Mouse (Mus musculus): ENCODE data around the gene Tdrd9. TPM values are rescaled to one million over a fixed set of nuclear protein-coding genes. Genes with fewer than 3 reads are reported as not detected.
A peak's percentile ranks its signal among the peaks of the same experiment; 100 is the strongest.
"Not testable (repeated sequence)": the region's sequence is repeated elsewhere in the genome, so short reads cannot be mapped to it uniquely, and the experiment has no call there.

Gene Tdrd9
- total and polyA plus RNA-seq, 3 experiments: 28.9 to 46.5 TPM; not detected in 1

DNA sequence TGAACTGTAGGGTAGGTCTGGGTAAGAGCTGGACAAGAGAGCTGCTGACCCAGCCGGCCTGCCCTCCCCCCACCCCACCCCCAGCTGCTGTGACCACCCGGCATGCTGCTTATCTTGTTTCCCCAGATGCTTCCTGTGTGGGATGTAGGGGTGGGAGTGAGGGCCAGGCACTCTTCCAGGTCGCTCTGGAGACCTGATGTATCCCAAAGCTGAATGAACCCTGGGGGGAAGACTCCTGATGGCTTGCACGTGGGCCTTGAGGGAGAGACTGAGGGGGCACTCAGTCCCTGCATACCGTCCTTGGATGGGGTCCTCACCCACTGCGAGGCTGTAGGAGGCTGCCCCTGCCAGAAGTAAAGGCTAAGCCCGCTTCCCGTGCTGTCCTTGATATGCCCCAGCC is 26.2 kb upstream of the Tdrd9 start (continued):
- TF ChIP-seq CTCF (IDR thresholded peaks at IDR 0.05 in 2 of 3, conservative IDR thresholded peaks at IDR 0.05 in 1 of 3; ENCODE audit: control insufficient read depth in 1 of 3, insufficient read depth in 1 of 3, low read depth in 2 of 3, low read length in 3 of 3, poor library complexity in 1 of 3, severe bottlenecking in 1 of 3) (no peak), POLR2A (IDR thresholded peaks at IDR 0.05; ENCODE audit: control insufficient read depth in 1 of 2, insufficient read depth in 1 of 2, low read depth in 1 of 2, low read length in 2 of 2, poor library complexity in 1 of 2) (no peak; a peak in 1 of 4 replicates), ZMIZ1 (IDR thresholded peaks at IDR 0.05; ENCODE audit: low read depth, low read length) (no peak)

DNA sequence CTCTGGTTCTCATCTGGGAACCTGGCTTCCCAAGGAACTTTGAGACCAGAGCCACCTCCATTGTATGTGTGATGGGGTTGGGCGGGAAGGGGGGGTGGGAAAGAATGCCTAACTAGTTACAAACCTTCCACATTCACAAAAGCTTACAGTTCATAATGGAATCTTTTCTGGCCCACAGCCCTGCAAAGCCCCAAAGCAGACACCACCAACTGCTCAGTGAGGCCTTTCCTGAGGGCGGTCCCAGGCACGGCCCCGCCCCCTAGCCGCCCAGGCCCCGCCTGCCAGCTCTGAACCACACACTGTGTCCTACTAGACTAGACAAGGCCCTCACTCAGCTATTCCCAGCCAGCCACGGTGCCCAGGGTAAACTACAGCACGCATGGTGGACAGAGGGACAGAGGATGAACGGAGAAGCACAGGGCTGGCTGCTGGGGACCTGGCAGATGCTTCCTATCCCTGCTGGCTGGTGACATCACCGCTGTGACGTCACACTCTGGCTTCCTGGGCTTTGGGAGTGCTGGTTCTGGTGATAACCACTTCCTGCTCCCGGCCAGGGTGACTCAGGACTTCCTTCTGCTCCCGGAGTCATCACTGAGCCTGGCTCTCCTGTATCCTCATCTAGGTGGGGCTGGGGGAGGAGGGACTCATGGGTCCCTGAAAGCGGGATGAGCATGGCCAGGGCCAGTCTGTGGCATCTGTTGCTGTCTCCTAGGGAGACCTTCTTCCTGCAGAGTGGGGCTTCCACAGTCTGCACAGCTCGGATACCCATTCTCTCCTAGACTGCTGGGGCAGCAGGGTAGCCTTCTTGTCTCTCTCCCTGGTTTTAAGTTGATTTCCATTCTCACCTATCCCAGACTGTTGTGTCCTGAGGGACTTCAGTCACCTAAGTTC is 25.3 kb upstream of the Tdrd9 start:
- Histone ChIP-seq H3K4me3 (ENCODE audit: control insufficient read depth in 1 of 2, insufficient read depth in 1 of 2, low read depth in 2 of 2, low read length in 2 of 2) (peak overlapping the region; percentile 52 to 80), H3K36me3 (ENCODE audit: control insufficient read depth in 1 of 2, insufficient read depth in 2 of 2, low read length in 2 of 2) (peaks cover 0 to 13% of the 10 kb centered on the region in 2 experiments; a peak in 2 of 4 replicates), H3K4me1 (ENCODE audit: control insufficient read depth in 1 of 2, insufficient read depth in 2 of 2, low read length in 2 of 2) (peaks cover 10 to 22% of the 10 kb centered on the region in 2 experiments), H3K27ac (ENCODE audit: control insufficient read depth, low read depth, low read length) (peak overlapping the region; percentile 98), H3K9ac (ENCODE audit: control insufficient read depth, low read depth, low read length, poor library complexity, severe bottlenecking) (peak overlapping the region; percentile 71)
- not testable (repeated sequence) for H3K79me2 ChIP-seq (ENCODE audit: control insufficient read depth, insufficient read depth, low read length, poor library complexity); H3K27me3 ChIP-seq (ENCODE audit: control insufficient read depth in 1 of 2, insufficient read depth in 2 of 2, low read length in 2 of 2); H3K9me3 ChIP-seq (replicated peaks; ENCODE audit: insufficient read depth, low read length)
- TF ChIP-seq NELFE (IDR thresholded peaks at IDR 0.05; ENCODE audit: low read depth, low read length) (peak; percentile 18), TBP (IDR thresholded peaks at IDR 0.05; ENCODE audit: low read depth, low read length) (0 out of 2 replicates have a peak, but pooled peaks have one; percentile 3)
- peak; percentile 64 for DNase-seq (ENCODE audit: low read depth, low spot score)

DNA sequence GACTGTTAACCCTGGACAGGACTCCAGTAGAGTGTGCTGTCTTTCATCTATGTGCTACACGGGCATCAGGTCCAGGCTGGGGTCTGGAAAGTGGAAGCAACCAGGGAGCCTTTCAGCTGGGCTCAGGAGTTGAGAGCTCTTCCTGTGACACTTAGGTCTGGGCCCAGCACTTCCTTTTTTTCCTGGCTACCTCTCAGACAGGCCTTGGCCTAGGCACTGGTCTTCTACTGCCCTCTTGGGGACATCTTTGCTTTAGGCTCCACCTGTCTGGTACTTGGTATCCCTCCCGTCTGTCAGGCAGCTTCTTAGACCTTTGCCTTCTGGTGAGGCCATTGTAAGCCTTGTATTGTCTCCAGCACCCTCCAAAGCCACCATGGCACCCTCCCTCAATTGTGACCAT is 24.6 kb upstream of the Tdrd9 start:
- peaks cover 10 to 22% of the 10 kb centered on the region in 2 experiments for H3K4me1 ChIP-seq (ENCODE audit: control insufficient read depth in 1 of 2, insufficient read depth in 2 of 2, low read length in 2 of 2)
- peak overlapping the region in 1 of 2 experiments; percentile 13; a peak in 1 of 4 replicates for H3K4me3 ChIP-seq (ENCODE audit: control insufficient read depth in 1 of 2, insufficient read depth in 1 of 2, low read depth in 2 of 2, low read length in 2 of 2)

More for the DNA sequence above, 24.6 kb upstream of the Tdrd9 start:
- DNase-seq (ENCODE audit: low read depth, low spot score): peak; percentile 88
- H3K79me2 ChIP-seq (ENCODE audit: control insufficient read depth, insufficient read depth, low read length, poor library complexity): no peaks in the 10 kb centered on the region
- H3K9me3 ChIP-seq (replicated peaks; ENCODE audit: insufficient read depth, low read length): no peaks in the 10 kb centered on the region
- peak overlapping the region; percentile 85 for H3K27ac ChIP-seq (ENCODE audit: control insufficient read depth, low read depth, low read length)
- H3K9ac ChIP-seq (ENCODE audit: control insufficient read depth, low read depth, low read length, poor library complexity, severe bottlenecking): peak overlapping the region; percentile 50
- TF ChIP-seq POLR2A (IDR thresholded peaks at IDR 0.05; ENCODE audit: control insufficient read depth in 1 of 2, insufficient read depth in 1 of 2, low read depth in 1 of 2, low read length in 2 of 2, poor library complexity in 1 of 2) (no peak; a peak in 1 of 4 replicates), MAFK (IDR thresholded peaks at IDR 0.05; ENCODE audit: borderline replicate concordance, low read depth, low read length) (no peak), ELF1 (IDR thresholded peaks at IDR 0.05; ENCODE audit: low read depth, low read length) (peak; percentile 39; the same call in 1 of the 2 replicates), CHD2 (IDR thresholded peaks at IDR 0.05; ENCODE audit: low read length) (no peak), E2F4 (IDR thresholded peaks at IDR 0.05; ENCODE audit: borderline replicate concordance, low read depth, low read length) (no peak), RAD21 (IDR thresholded peaks at IDR 0.05; ENCODE audit: low read depth, low read length) (peak; percentile 93), POLR2AphosphoS2 (IDR thresholded peaks at IDR 0.05; ENCODE audit: low read length) (no peak), MEF2A (IDR thresholded peaks at IDR 0.05; ENCODE audit: extremely low read depth, insufficient replicate concordance, low read depth, low read length, poor library complexity, severe bottlenecking) (no peak), HCFC1 (IDR thresholded peaks at IDR 0.05; ENCODE audit: low read depth, low read length) (no peak), ZMIZ1 (IDR thresholded peaks at IDR 0.05; ENCODE audit: low read depth, low read length) (no peak), TBP (IDR thresholded peaks at IDR 0.05; ENCODE audit: low read depth, low read length) (0 out of 2 replicates have a peak, but pooled peaks have one; percentile 13), CTCF (IDR thresholded peaks at IDR 0.05 in 2 of 3, conservative IDR thresholded peaks at IDR 0.05 in 1 of 3; ENCODE audit: control insufficient read depth in 1 of 3, insufficient read depth in 1 of 3, low read depth in 2 of 3, low read length in 3 of 3, poor library complexity in 1 of 3, severe bottlenecking in 1 of 3) (peak; percentile 65 to 89 (median 82)), EP300 (IDR thresholded peaks at IDR 0.05; ENCODE audit: low read depth in 1 of 2, low read length in 2 of 2) (no peak), POLR2AphosphoS5 (IDR thresholded peaks at IDR 0.05; ENCODE audit: borderline replicate concordance, low read depth, low read length) (no peak), KAT2A (conservative IDR thresholded peaks at IDR 0.05; ENCODE audit: low read depth, low read length) (no peak), SIN3A (IDR thresholded peaks at IDR 0.05; ENCODE audit: low read length) (peak; percentile 57; the same call in 1 of the 2 replicates), MAX (IDR thresholded peaks at IDR 0.05; ENCODE audit: low read length) (0 out of 2 replicates have a peak, but pooled peaks have one; percentile 3), ZC3H11A (IDR thresholded peaks at IDR 0.05; ENCODE audit: low read depth, low read length) (peak; percentile 90), BHLHE40 (IDR thresholded peaks at IDR 0.05; ENCODE audit: borderline replicate concordance, low read depth, low read length) (no peak), CHD1 (IDR thresholded peaks at IDR 0.05; ENCODE audit: low read depth, low read length) (no peak), SMC3 (IDR thresholded peaks at IDR 0.05; ENCODE audit: low read depth, low read length) (peak; percentile 90), MAZ (IDR thresholded peaks at IDR 0.05; ENCODE audit: low read depth, low read length) (no peak)
- H3K27me3 ChIP-seq (ENCODE audit: control insufficient read depth in 1 of 2, insufficient read depth in 2 of 2, low read length in 2 of 2): no peaks in the 10 kb centered on the region
- peaks cover 0 to 13% of the 10 kb centered on the region in 2 experiments; a peak in 2 of 4 replicates for H3K36me3 ChIP-seq (ENCODE audit: control insufficient read depth in 1 of 2, insufficient read depth in 2 of 2, low read length in 2 of 2)
